Mouse (Mus musculus): ENCODE data around the gene Rpl13a. TPM values are rescaled to one million over a fixed set of nuclear protein-coding genes. Genes with fewer than 3 reads are reported as not detected.
A peak's percentile ranks its signal among the peaks of the same experiment; 100 is the strongest.
"Not testable (repeated sequence)": the region's sequence is repeated elsewhere in the genome, so short reads cannot be mapped to it uniquely, and the experiment has no call there.

Gene Rpl13a
- polyA plus RNA-seq, 1 experiment from 2014 or later, result 820 TPM

- Histone ChIP-seq H3K4me1 (replicated peaks) (peaks cover 56% of the 10 kb centered on the region), H3K4me2 (peak overlapping the region; percentile 82), H3K4me3 (peak overlapping the region; percentile 92), H3K9ac (peak overlapping the region; percentile 97), H3K9me3 (no peaks in the 10 kb centered on the region), H3K36me3 (peaks cover 81% of the 10 kb centered on the region), H3K27me3 (no peaks in the 10 kb centered on the region), H3K27ac (replicated peaks) (no peak overlapping the region)
- WGBS, result 86% methylated on average over 15 of the region's 15 CpGs
- no peak for ATAC-seq (ENCODE audit: low read depth)
Measured at GRCm38 (mm10) chr7:45122561-45123185, 5.9 kb downstream of the Rpl13a start.

DNA sequence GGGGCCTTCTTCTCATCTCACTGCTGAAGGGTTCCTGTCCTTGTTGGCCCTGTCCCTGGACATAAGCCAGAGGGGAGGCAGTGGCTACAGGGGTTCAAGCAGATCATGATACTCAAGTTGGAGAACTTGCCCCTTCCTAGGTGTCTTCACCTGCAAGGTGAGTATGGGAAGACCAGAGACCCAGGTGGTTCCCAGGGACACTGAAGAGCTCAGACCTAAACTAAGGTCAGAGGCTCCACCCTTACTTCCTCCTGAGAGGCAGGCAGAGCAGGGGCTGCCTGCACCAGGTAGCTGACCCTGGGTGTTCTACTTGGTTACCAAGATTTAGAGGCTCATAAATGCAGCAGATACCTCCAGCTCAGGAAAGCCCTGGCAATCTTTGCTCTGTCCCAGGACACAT lies 6.6 kb downstream of the Rpl13a start:
- H3K36me3 ChIP-seq, result peaks cover 79% of the 10 kb centered on the region
- no peaks in the 10 kb centered on the region for H3K27me3 ChIP-seq
- no peaks in the 10 kb centered on the region for H3K9me3 ChIP-seq
- H3K4me3 ChIP-seq, result no peak overlapping the region
- peak overlapping the region; percentile 15; the same call in 1 of the 2 replicates for H3K4me2 ChIP-seq
- ATAC-seq (ENCODE audit: low read depth), result no peak
- H3K9ac ChIP-seq, result peak overlapping the region; percentile 45; the same call in 1 of the 2 replicates
- H3K4me1 ChIP-seq (replicated peaks), result peaks cover 49% of the 10 kb centered on the region
- H3K27ac ChIP-seq (replicated peaks), result no peak overlapping the region; the same call in 1 of the 2 replicates

DNA sequence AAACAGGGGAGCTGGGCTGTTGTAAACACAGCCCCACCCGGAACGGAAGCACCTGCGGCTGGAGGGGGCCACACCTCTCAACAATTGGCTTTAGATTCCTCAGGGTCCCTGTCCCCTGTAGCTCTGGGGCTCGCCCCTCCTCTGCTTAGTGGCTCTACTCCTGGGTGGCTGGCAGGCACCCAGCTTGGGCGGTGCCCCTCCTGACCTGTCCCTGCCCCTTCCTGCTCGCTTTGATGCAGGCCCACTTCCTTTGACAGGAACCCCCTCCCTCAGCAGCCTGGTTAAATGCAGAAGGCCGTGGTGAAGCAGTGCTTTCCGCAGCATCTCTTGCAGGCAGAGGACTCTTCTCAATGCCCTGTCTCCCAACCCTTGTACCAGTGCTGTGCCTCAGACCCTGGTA lies 7.2 kb downstream of the Rpl13a start:
- Histone ChIP-seq H3K27ac (replicated peaks) (no peak overlapping the region; the same call in 1 of the 2 replicates), H3K4me1 (replicated peaks) (peaks cover 43% of the 10 kb centered on the region), H3K36me3 (peaks cover 73% of the 10 kb centered on the region), H3K4me3 (no peak overlapping the region), H3K9ac (no peak overlapping the region; the same call in 1 of the 2 replicates), H3K4me2 (no peak overlapping the region), H3K27me3 (no peaks in the 10 kb centered on the region), H3K9me3 (no peaks in the 10 kb centered on the region)
- no peak for ATAC-seq (ENCODE audit: low read depth)
- 71% methylated on average over 8 of the region's 8 CpGs for WGBS

- H3K4me2 ChIP-seq, result no peak overlapping the region
- no peak overlapping the region for H3K9ac ChIP-seq
- peaks cover 59% of the 10 kb centered on the region for H3K36me3 ChIP-seq
- H3K4me3 ChIP-seq, result no peak overlapping the region
- H3K27ac ChIP-seq (replicated peaks), result no peak overlapping the region
- WGBS, result 79% methylated on average over 5 of the region's 5 CpGs
- ATAC-seq (ENCODE audit: low read depth), result no peak
- no peaks in the 10 kb centered on the region for H3K9me3 ChIP-seq
- no peaks in the 10 kb centered on the region for H3K27me3 ChIP-seq
- peaks cover 29% of the 10 kb centered on the region for H3K4me1 ChIP-seq (replicated peaks)
Measured at GRCm38 (mm10) chr7:45119780-45120709, 8.5 kb downstream of the Rpl13a start.

- no peak overlapping the region for H3K27ac ChIP-seq (replicated peaks)
- no peaks in the 10 kb centered on the region for H3K9me3 ChIP-seq
- WGBS, result 92% methylated on average over 6 of the region's 6 CpGs
- H3K4me3 ChIP-seq, result no peak overlapping the region
- no peak overlapping the region for H3K4me2 ChIP-seq
- H3K27me3 ChIP-seq, result no peaks in the 10 kb centered on the region
- ATAC-seq (ENCODE audit: low read depth), result no peak
- no peak overlapping the region for H3K9ac ChIP-seq
- peaks cover 22% of the 10 kb centered on the region for H3K4me1 ChIP-seq (replicated peaks)
- H3K36me3 ChIP-seq, result peaks cover 56% of the 10 kb centered on the region
Measured at GRCm38 (mm10) chr7:45118336-45118735, 10.2 kb downstream of the Rpl13a start.

DNA sequence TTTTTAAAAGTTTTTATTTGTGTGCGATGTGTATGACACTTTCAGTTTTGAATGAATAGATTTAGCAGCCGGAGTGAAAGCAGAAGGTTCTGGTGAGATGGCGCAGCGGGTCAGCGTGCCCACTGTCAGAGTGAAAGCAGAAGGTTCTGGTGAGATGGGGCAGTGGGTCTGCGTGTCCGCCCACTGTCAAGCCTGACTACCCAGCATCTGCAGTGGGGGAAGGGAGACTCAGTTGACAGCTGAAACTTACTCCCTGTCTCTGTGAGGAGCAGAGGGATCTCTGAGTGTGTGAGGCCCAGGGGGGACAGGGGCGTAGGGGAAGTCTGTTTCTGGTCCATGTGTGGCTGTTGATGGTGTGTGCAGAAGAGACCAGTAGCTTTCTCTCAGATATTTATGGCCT lies 11.0 kb downstream of the Rpl13a start:
- H3K9ac ChIP-seq, result no peak overlapping the region
- no peak overlapping the region for H3K4me2 ChIP-seq
- H3K36me3 ChIP-seq, result peaks cover 49% of the 10 kb centered on the region
- H3K27ac ChIP-seq (replicated peaks), result no peak overlapping the region
- no peaks in the 10 kb centered on the region for H3K27me3 ChIP-seq
- 88% methylated on average over 8 of the region's 8 CpGs for WGBS
- ATAC-seq (ENCODE audit: low read depth), result no peak
- H3K4me1 ChIP-seq (replicated peaks), result peaks cover 14% of the 10 kb centered on the region
- no peak overlapping the region for H3K4me3 ChIP-seq
- no peaks in the 10 kb centered on the region for H3K9me3 ChIP-seq

DNA sequence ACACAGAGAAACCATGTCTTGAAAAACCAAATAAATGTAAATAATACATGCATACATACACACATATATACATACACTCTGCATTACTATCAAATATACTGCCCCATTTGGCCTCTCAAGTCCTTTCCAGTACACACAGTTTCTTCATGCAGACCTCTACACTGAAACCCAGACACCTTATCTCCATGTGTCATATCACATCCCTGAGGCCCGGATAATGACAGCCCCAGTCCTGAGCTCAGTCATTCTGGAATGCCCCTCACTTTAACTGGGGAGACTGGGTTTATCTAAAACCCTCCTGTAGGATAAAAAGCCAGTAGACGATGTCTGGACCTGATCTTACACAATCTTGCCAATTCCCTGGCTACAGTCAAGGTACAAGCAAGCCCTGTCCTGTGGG lies 15.1 kb downstream of the Rpl13a start:
- Histone ChIP-seq H3K27me3 (no peaks in the 10 kb centered on the region), H3K9me3 (no peaks in the 10 kb centered on the region), H3K36me3 (peaks cover 10% of the 10 kb centered on the region), H3K4me3 (no peak overlapping the region), H3K4me2 (no peak overlapping the region), H3K9ac (no peak overlapping the region), H3K4me1 (replicated peaks) (no peaks in the 10 kb centered on the region), H3K27ac (replicated peaks) (no peak overlapping the region)
- ATAC-seq (ENCODE audit: low read depth), result no peak
- 89% methylated on average over 2 of the region's 2 CpGs for WGBS

- no peak for ATAC-seq (ENCODE audit: low read depth)
- H3K9ac ChIP-seq, result no peak overlapping the region
- H3K4me2 ChIP-seq, result no peak overlapping the region
- no peaks in the 10 kb centered on the region for H3K9me3 ChIP-seq
- H3K27me3 ChIP-seq, result no peaks in the 10 kb centered on the region
- H3K27ac ChIP-seq (replicated peaks), result no peak overlapping the region
- H3K36me3 ChIP-seq, result peaks cover under 1% of the 10 kb centered on the region
- H3K4me3 ChIP-seq, result no peak overlapping the region
- 72% methylated on average over 3 of the region's 3 CpGs for WGBS
- no peaks in the 10 kb centered on the region for H3K4me1 ChIP-seq (replicated peaks)
Measured at GRCm38 (mm10) chr7:45112529-45112928, 16.0 kb downstream of the Rpl13a start.

DNA sequence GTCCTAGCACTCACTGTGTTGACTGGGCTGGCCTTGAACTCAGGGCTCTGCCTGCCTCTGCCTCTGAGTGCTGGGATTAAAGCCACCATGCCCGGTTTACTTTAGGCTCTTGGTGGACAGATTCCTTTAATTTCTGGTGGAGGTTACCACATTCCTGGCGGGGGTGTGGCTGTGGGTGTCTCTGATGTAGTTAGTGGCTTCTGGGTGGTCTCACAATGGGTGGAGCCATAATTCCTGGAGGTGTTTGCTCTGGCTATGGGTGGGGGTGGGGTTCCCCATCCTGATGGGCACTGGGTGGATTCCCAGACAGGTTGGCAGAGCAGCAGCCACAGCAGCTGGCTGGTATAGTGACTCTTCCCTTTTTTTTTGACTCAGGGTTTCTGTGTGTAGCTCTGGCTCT lies 16.6 kb downstream of the Rpl13a start:
- H3K4me2 ChIP-seq, result no peak overlapping the region
- 66% methylated on average over 2 of the region's 2 CpGs for WGBS
- no peak for ATAC-seq (ENCODE audit: low read depth)
- no peaks in the 10 kb centered on the region for H3K4me1 ChIP-seq (replicated peaks)
- no peak overlapping the region for H3K9ac ChIP-seq
- no peaks in the 10 kb centered on the region for H3K9me3 ChIP-seq
- no peak overlapping the region for H3K4me3 ChIP-seq
- no peaks in the 10 kb centered on the region for H3K36me3 ChIP-seq
- no peak overlapping the region for H3K27ac ChIP-seq (replicated peaks)
- no peaks in the 10 kb centered on the region for H3K27me3 ChIP-seq

DNA sequence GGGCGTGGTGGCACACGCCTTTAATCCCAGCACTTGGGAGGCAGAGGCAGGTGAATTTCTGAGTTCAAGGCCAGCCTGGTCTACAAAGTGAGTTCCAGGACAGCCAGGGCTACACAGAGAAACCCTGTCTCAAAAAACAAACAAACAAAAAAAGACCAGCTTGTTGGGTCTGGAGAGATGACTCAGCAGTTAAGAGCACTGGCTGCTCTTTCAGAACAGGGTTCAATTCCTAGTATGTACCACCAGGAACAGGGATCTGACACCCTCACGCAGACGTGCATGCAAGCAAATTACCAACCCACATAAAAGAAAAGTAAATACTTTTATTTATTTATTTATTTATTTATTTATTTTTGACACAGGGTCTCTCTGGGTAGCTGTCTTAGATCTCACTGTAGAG lies 18.5 kb downstream of the Rpl13a start:
- 96% methylated on average over 4 of the region's 4 CpGs for WGBS
- H3K27ac ChIP-seq (replicated peaks); H3K9me3 ChIP-seq; H3K36me3 ChIP-seq; H3K27me3 ChIP-seq; ATAC-seq (ENCODE audit: low read depth); H3K9ac ChIP-seq; H3K4me1 ChIP-seq (replicated peaks); H3K4me2 ChIP-seq; H3K4me3 ChIP-seq: not testable (repeated sequence)

- no peaks in the 10 kb centered on the region for H3K36me3 ChIP-seq
- no peak overlapping the region for H3K27ac ChIP-seq (replicated peaks)
- no peak overlapping the region for H3K4me2 ChIP-seq
- no peaks in the 10 kb centered on the region for H3K9me3 ChIP-seq
- 0 out of 2 replicates have a peak, but pooled peaks cover 6% of the 10 kb centered on the region for H3K4me1 ChIP-seq (replicated peaks)
- H3K9ac ChIP-seq, result no peak overlapping the region
- no peak for ATAC-seq (ENCODE audit: low read depth)
- H3K4me3 ChIP-seq, result no peak overlapping the region
- H3K27me3 ChIP-seq, result no peaks in the 10 kb centered on the region
- WGBS, result 59% methylated on average over 5 of the region's 5 CpGs
Measured at GRCm38 (mm10) chr7:45107052-45107645, 21.4 kb downstream of the Rpl13a start.

DNA sequence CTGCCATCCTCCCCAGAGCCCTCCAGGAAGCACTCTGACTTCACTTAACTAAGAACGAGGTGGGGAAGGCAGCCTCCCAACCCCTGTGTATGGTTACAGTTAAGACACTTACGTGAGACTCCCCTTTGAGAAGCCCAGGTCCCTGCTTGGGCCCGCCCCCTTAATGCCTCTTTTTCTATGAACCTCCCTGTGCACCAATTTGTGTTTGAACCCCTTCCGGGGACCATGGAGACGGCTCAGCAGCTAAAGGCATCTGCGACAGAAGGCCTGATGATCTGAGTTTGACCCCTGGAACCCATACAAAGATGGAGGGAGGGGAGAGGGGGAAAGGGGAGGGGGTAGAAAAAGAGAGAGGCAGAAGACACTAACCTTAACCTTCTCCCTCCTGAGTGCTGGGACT lies 22.1 kb downstream of the Rpl13a start:
- Histone ChIP-seq H3K4me3 (no peak overlapping the region), H3K36me3 (no peaks in the 10 kb centered on the region), H3K9me3 (no peaks in the 10 kb centered on the region), H3K27me3 (no peaks in the 10 kb centered on the region), H3K4me2 (no peak overlapping the region), H3K4me1 (replicated peaks) (0 out of 2 replicates have a peak, but pooled peaks cover 6% of the 10 kb centered on the region), H3K27ac (replicated peaks) (no peak overlapping the region), H3K9ac (no peak overlapping the region)
- no peak for ATAC-seq (ENCODE audit: low read depth)
- 21% methylated on average over 6 of the region's 6 CpGs for WGBS
